Mouse (Mus musculus) CD4-positive, CD25-positive, alpha-beta regulatory T cell, adult 2 months (primary cell): Measurements from ENCODE around the gene Fam19a2.

Experiments
- DNase-seq: peaks from one replicate; pipeline ENCODE4 v3.0.0-alpha.2; 2012; ENCODE audit warnings: low read depth, low spot score

Gene Fam19a2

GRCm38 (mm10) chr10:123567677-123568076 lies 303.9 kb downstream of the Fam19a2 start:
- DNase-seq, result no peak

- no peak for DNase-seq
Observed at GRCm38 (mm10) chr10:123570616-123571188, 306.9 kb downstream of the Fam19a2 start.

GRCm38 (mm10) chr10:123572342-123573070 lies 308.7 kb downstream of the Fam19a2 start:
- no peak for DNase-seq

DNA sequence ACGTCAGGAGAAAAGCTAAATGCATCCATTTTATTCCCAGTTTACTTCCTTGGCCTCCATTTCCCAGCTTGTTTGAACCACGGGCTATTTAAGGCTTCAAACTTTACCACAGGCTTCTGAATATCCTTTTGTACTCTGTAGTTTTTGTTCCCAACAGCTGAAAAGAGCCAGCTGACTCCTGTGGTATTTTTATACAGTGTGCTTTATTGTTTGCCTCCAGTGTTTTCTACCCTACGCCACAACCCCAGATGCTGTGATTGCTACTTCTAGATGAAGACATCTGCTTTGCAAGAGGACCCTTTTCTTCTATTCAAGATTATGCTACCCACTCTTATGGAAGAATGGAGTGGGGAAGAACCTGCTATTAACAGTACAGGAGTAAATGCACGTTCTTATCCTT lies 314.0 kb downstream of the Fam19a2 start:
- DNase-seq, result no peak

GRCm38 (mm10) chr10:123579012-123579411 lies 315.2 kb downstream of the Fam19a2 start:
- DNase-seq, result no peak

DNA sequence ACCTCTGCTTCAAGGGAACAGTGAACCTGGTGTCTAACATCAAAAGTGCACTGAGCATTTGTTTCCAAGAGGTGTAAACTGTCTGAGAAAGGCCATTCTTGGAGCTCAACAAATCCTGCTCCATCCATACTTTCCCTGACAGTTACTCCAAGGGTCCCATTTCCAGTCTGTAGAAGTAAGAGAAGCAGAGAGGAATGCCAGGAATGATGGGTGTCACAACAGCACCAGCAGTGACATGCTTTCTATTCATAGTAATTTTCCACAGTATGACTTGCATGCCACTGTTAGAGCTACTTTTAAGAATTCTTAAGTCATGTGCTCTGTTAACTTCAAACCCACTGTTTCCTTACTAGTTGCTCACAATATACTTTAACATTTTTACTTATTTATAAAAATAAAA lies 331.2 kb downstream of the Fam19a2 start:
- DNase-seq, result no peak

DNA sequence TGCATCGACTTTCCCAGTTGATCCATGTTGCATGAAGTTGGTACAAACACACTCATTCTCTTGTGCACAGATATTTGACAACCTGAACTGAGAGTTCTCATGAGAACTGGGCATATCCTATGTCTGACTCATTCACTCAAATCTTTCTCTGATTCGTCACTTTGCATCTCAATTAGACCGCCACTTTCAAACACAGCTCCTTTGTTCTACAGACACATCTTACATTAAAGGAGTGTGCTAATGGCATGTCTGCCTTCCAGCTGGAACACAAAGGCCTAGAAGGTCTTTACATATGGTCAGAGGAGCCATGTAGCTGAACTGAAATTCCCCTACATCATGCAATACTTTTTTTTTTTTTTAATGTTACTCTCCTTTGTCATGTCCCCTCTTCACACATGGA lies 333.3 kb downstream of the Fam19a2 start:
- no peak for DNase-seq

GRCm38 (mm10) chr10:123605671-123606070 lies 341.9 kb downstream of the Fam19a2 start:
- DNase-seq, result no peak

DNA sequence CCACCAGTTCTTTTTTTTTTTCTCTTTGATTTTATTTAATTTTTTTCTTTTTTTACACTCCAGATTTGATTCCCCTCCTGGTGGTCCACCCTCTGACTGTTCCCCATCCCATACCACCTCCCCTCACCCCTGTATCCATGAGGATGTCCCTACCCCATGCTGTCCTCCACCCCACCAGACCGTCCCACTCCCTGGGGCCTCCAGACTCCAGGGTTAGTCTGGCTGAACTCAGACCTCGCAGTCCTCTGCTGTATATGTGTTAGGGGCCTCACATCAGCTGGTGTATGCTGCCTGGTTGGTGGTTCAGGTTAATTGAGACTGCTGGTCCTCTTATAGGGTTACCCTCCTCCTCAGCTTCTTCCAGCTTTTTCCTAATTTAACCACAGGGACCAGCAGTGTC lies 362.9 kb downstream of the Fam19a2 start:
- no peak for DNase-seq

- DNase-seq, result no peak
Observed at GRCm38 (mm10) chr10:123629248-123629744, 365.5 kb downstream of the Fam19a2 start.

DNA sequence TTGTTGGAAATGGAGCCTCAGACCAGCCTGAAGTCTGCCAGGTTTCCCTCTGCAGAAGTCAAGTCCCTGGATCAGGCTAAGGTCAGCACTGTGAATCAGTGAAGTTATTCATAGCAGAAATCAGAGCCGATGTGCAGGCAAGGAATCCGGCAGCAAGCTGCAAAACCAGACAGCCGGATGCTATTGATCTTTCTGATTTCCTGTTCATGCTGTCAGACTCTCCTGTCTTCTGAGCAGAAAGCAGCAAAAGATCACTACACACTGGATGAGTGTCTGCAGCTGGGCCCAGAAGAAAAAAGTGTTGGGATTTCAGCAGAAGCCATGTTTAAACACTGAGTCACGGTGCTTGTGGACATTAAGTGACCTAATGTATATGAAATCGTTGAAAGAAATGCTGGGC lies 368.2 kb downstream of the Fam19a2 start:
- no peak for DNase-seq

- DNase-seq, result no peak
Observed at GRCm38 (mm10) chr10:123636655-123637054, 372.9 kb downstream of the Fam19a2 start.

DNA sequence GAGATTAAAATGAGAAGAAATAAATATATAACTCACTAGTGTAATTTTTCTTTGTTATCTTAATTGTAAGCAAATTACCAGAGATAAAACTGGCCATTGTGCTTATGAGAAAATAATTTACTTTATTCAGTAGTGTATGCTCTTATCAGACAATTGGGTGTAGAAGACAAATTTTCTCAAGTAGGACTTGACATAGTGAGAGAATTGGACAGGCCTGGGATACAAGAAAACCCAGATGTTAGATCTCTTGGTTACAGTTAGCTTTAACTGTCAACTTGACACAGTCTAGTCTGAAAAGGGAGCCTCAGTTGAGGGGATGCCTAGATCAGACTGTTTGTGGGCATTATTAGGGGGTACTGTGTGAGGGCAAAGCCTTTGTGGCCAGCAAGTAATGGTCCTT lies 373.7 kb downstream of the Fam19a2 start:
- no peak for DNase-seq

- DNase-seq, result no peak
Observed at GRCm38 (mm10) chr10:123645568-123645967, 381.8 kb downstream of the Fam19a2 start.

GRCm38 (mm10) chr10:123671208-123671607 lies 407.4 kb downstream of the Fam19a2 start:
- no peak for DNase-seq

- no peak for DNase-seq
Observed at GRCm38 (mm10) chr10:123678284-123678864, 414.6 kb downstream of the Fam19a2 start.

DNA sequence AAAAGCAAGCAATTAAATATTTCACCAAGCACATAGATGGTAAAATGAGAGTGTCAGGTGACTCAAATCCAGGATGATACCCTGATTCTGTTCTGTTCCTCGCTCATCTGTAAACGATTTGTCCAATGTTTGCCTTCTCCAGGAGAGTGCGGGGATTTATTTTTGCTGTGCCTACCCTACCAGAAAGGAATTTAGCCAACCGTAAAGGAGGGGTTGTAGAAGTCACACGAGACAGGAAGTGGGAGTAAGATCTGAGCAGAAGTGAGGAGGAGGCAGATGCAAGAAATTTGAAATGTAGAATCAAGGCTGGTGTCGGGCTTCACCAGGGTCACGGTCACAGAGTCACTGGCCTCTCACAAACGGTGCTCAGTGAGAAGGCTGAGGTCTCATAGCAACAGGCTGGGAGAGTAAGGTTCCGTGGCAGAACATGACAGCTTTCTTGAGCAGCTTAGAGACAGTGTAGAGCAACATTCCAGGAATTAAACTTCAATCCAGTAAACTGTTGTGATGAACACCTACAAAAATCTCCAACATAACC lies 419.0 kb downstream of the Fam19a2 start:
- no peak for DNase-seq

- DNase-seq, result no peak
Observed at GRCm38 (mm10) chr10:123692186-123692925, 428.6 kb downstream of the Fam19a2 start.

DNA sequence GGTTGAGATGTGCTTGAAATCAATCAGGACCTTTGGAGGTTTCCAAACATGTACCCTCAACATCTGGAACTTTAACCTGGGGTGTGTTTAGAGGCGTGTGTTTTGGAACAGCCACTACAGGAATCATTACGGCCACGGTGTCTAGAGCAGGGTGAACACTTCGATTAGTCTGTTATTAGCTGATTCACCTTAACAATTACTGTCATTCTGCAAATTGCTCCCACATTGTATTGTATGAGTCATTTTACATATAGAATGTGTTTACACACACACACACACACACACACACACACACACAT lies 429.1 kb downstream of the Fam19a2 start:
- no peak for DNase-seq

GRCm38 (mm10) chr10:123702595-123702994 lies 438.8 kb downstream of the Fam19a2 start:
- DNase-seq, result no peak

DNA sequence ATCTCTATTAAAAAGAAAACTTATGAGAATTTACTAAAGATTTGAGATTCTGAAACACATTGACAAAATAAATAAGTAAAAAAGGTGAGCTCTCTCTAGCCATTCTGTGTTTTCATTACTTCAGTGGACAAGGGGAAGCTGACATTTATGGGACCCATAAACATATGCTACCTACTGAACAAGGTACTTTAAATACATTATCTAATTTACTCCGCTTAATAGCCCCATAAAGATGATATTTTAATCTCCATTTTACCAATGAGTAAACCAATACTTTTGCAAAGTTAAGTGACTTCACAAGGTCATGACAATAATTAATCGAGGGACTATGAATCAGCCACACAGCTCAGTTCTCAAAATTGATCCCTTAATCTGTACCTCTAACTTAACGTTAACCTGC lies 443.2 kb downstream of the Fam19a2 start:
- DNase-seq, result no peak

DNA sequence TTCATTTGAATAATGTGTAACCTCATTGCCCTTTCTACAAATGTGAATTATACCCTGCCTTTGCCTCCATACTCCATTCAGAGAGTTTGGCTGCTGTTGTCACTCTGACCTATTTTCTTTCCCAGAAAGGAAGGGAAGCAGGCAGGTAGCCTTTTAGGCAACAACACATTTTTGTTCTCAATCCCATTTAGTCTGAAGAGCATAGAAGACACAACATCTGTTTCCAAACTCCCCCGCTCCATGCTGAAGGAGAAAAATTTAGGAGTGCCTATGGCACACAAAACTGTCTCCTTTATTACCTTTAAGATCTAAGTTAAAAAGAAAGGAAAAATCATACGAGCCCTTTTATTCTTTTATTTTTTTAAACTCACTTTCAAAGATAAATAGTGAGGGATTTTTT lies 446.9 kb downstream of the Fam19a2 start:
- no peak for DNase-seq
